Comparison of ENCODE assay signal across 35 mouse cellular contexts in genomic region chr14:32341823-32342222, GRCm38 (mm10). TPM values are rescaled to one million over a fixed set of nuclear protein-coding genes. Genes with fewer than 3 reads are reported as not detected.
"Had no signal": no experiment of that assay in that cellular context is flagged by ENCODE, and none has a peak within 500 bp of the region (broad histone marks: within the 10 kb centered on the region; RNA-seq: fewer than 3 reads in every experiment).

No protein-coding gene starts in this region.

- H3K27ac ChIP-seq: embryonic facial prominence, embryonic 10.5 days; embryonic facial prominence, embryonic 12.5 days; embryonic facial prominence, embryonic 13.5 days; embryonic facial prominence, embryonic 15.5 days; forebrain, embryonic 10.5 days; forebrain, embryonic 12.5 days; forebrain, embryonic 13.5 days; forebrain, embryonic 15.5 days; gastrocnemius, adult 2 months; heart, embryonic 10.5 days had no signal

- DNase-seq: cerebellum, adult 2 months; cerebellum, adult 8-10 months; cerebellum, adult 9-10 months; cerebellum, adult 9-11 months; cerebellum, postnatal 10 days; cerebellum, postnatal 14 days; cerebellum, postnatal 25 days; cerebellum, postnatal 36 days; embryo, embryonic 11 days; forebrain, postnatal 0 days; gastrocnemius, adult 2 months; gastrocnemius, postnatal 10 days; gastrocnemius, postnatal 14 days; gastrocnemius, postnatal 25 days; gastrocnemius, postnatal 36 days; heart, adult 18-20 months had no signal

- H3K4me1 ChIP-seq: embryonic facial prominence, embryonic 10.5 days; embryonic facial prominence, embryonic 12.5 days; embryonic facial prominence, embryonic 13.5 days; embryonic facial prominence, embryonic 15.5 days; forebrain, embryonic 10.5 days; forebrain, embryonic 12.5 days; forebrain, embryonic 13.5 days; forebrain, embryonic 15.5 days; heart, embryonic 10.5 days had no signal

- H3K9me3 ChIP-seq: embryonic facial prominence, embryonic 10.5 days; embryonic facial prominence, embryonic 12.5 days; embryonic facial prominence, embryonic 13.5 days; embryonic facial prominence, embryonic 15.5 days; forebrain, embryonic 10.5 days; forebrain, embryonic 12.5 days; forebrain, embryonic 13.5 days; forebrain, embryonic 15.5 days; heart, embryonic 10.5 days had no signal

- H3K27me3 ChIP-seq: embryonic facial prominence, embryonic 12.5 days; embryonic facial prominence, embryonic 13.5 days; embryonic facial prominence, embryonic 15.5 days; forebrain, embryonic 12.5 days; forebrain, embryonic 13.5 days; forebrain, embryonic 15.5 days had no signal

- H3K4me2 ChIP-seq: embryonic facial prominence, embryonic 12.5 days; embryonic facial prominence, embryonic 13.5 days; embryonic facial prominence, embryonic 15.5 days; forebrain, embryonic 12.5 days; forebrain, embryonic 13.5 days; forebrain, embryonic 15.5 days; heart, embryonic 11.5 days had no signal

- H3K9ac ChIP-seq: embryonic facial prominence, embryonic 12.5 days; embryonic facial prominence, embryonic 13.5 days; embryonic facial prominence, embryonic 15.5 days; forebrain, embryonic 12.5 days; forebrain, embryonic 13.5 days; forebrain, embryonic 15.5 days; forebrain, postnatal 0 days had no signal

- H3K4me3 ChIP-seq: embryonic facial prominence, embryonic 10.5 days; embryonic facial prominence, embryonic 12.5 days; embryonic facial prominence, embryonic 13.5 days; embryonic facial prominence, embryonic 15.5 days; erythroblast, embryonic 14.5 days; forebrain, embryonic 10.5 days; forebrain, embryonic 12.5 days; forebrain, embryonic 13.5 days; forebrain, embryonic 15.5 days; gastrocnemius, adult 2 months; heart, embryonic 10.5 days had no signal

- ATAC-seq: forebrain, embryonic 13.5 days; forebrain, embryonic 14.5 days; forebrain, embryonic 15.5 days; forebrain, postnatal 0 days had no signal

RNA-seq across cellular contexts. Expression of gene Ogdhl, which starts 20.0 kb away (rescaled TPM):
- total RNA-seq: granulocyte monocyte progenitor cell, adult 5-6 weeks had no signal
- polyA plus RNA-seq: erythroblast, embryonic 14.5 days had no signal

RNA-seq across cellular contexts. Expression of gene 1700024G13Rik, which starts 46.4 kb away (rescaled TPM):
- total RNA-seq: common myeloid progenitor, adult 5-6 weeks; gastrocnemius, adult 18-20 months; gastrocnemius, adult 2 months; gastrocnemius, adult 8-10 months; gastrocnemius, postnatal 10 days; gastrocnemius, postnatal 14 days; gastrocnemius, postnatal 25 days; gastrocnemius, postnatal 36 days; gastrocnemius, postnatal 4 days; granulocyte monocyte progenitor cell, adult 5-6 weeks; heart, adult 18-20 months; heart, adult 8-10 months had no signal
- polyA plus RNA-seq: embryonic facial prominence, embryonic 10.5 days; embryonic facial prominence, embryonic 12.5 days; embryonic facial prominence, embryonic 13.5 days; erythroblast, embryonic 14.5 days; forebrain, embryonic 10.5 days; forebrain, embryonic 12.5 days; frontal cortex, adult 2 months; heart, embryonic 10.5 days; heart, embryonic 11.5 days had no signal
